18 mouse cellular contexts compared by ENCODE assay signal in the genomic region with DNA sequence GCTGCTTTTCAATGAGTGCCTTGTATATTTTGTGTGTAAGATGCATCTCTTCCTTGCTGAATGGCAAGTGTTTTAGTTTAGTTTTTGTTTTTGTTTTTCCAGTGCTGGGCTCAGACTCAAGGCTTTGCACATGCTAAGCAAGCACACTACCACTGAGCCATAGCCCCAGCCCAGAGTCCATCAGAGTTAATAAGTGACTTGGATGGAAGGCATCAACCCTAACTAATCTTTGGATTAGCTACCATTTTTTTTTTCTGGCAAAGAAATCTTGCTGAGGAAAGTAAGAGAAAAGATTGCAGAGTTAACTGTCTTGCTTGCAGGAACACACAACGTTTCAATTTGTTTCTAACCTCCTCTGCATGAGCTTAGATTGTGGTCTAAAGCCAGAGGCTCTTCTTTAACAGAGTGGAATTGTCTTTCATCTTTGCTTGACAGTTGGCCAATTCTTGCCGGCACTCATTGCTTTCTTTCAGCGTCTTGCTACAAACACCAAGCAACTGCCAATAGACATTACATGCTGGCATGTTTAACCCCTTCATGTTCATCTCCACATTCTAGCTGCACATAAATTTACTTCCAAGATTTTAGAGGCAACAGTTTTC. TPM values are rescaled to one million over a fixed set of nuclear protein-coding genes. Genes with fewer than 3 reads are reported as not detected.
A peak's percentile ranks its signal among the peaks of the same experiment; 100 is the strongest.
DNase-seq lines count a peak whose midpoint lies in the region; ATAC-seq and TF ChIP-seq lines count a peak whose summit lies in the region.
"Had no signal": no experiment of that assay in that cellular context is flagged by ENCODE, and none has a peak within 500 bp of the region (broad histone marks: within the 10 kb centered on the region; RNA-seq: fewer than 3 reads in every experiment).

No protein-coding gene starts in this region.

- H3K9ac ChIP-seq in forebrain, postnatal 0 days: no peak overlapping the region
- no peak overlapping the region for H3K9ac ChIP-seq in forebrain, embryonic 16.5 days (replicated peaks; ENCODE audit: low read depth, low read length)
- H3K9ac ChIP-seq in lung, embryonic 16.5 days (ENCODE audit: low read length): no peak overlapping the region
- no peak overlapping the region for H3K9ac ChIP-seq in lung, postnatal 0 days (replicated peaks; ENCODE audit: low read depth)
- H3K9ac ChIP-seq in embryonic facial prominence, embryonic 14.5 days (ENCODE audit: low read depth, low read length): no peak overlapping the region
- H3K9ac ChIP-seq: liver, embryonic 12.5 days; neural tube, embryonic 15.5 days had no signal

- peak; percentile 10 for DNase-seq in forebrain, postnatal 0 days
- DNase-seq in lung, postnatal 0 days (ENCODE audit: low spot score): no peak
- peak; percentile 85 for DNase-seq in embryonic facial prominence, embryonic 14.5 days (ENCODE audit: low spot score)
- peak; percentile 52 for DNase-seq in kidney, postnatal 14 days
- no peak for DNase-seq in thymus, postnatal 36 days
- DNase-seq in gastrocnemius, adult 2 months: no peak
- DNase-seq: B cell, adult 2 months; cerebellum, adult 2 months; heart, adult 2 months; heart, postnatal 10 days had no signal

- no peaks in the 10 kb centered on the region for H3K9me3 ChIP-seq in forebrain, postnatal 0 days (ENCODE audit: low read length)
- H3K9me3 ChIP-seq in forebrain, embryonic 16.5 days (ENCODE audit: control insufficient read depth, low read length): no peaks in the 10 kb centered on the region
- H3K9me3 ChIP-seq in lung, embryonic 16.5 days (ENCODE audit: control insufficient read depth, low read length): no peaks in the 10 kb centered on the region
- no peaks in the 10 kb centered on the region for H3K9me3 ChIP-seq in lung, postnatal 0 days (ENCODE audit: low read length)
- no peaks in the 10 kb centered on the region for H3K9me3 ChIP-seq in embryonic facial prominence, embryonic 14.5 days (ENCODE audit: control insufficient read depth, low read length)
- H3K9me3 ChIP-seq: liver, embryonic 12.5 days; neural tube, embryonic 15.5 days had no signal

- H3K36me3 ChIP-seq in forebrain, postnatal 0 days (ENCODE audit: insufficient read depth): no peaks in the 10 kb centered on the region
- no peaks in the 10 kb centered on the region for H3K36me3 ChIP-seq in forebrain, embryonic 16.5 days (ENCODE audit: control insufficient read depth, insufficient read depth)
- no peaks in the 10 kb centered on the region for H3K36me3 ChIP-seq in lung, embryonic 16.5 days (ENCODE audit: control insufficient read depth, insufficient read depth, low read length)
- no peaks in the 10 kb centered on the region for H3K36me3 ChIP-seq in lung, postnatal 0 days (ENCODE audit: insufficient read depth, low read length)
- H3K36me3 ChIP-seq in embryonic facial prominence, embryonic 14.5 days (ENCODE audit: control insufficient read depth, insufficient read depth, low read length): no peaks in the 10 kb centered on the region
- H3K36me3 ChIP-seq: liver, embryonic 12.5 days; neural tube, embryonic 15.5 days had no signal

- H3K27me3 ChIP-seq in forebrain, postnatal 0 days (ENCODE audit: insufficient read depth, low read length): no peaks in the 10 kb centered on the region
- no peaks in the 10 kb centered on the region for H3K27me3 ChIP-seq in forebrain, embryonic 16.5 days (replicated peaks; ENCODE audit: control insufficient read depth, insufficient read depth, low read length)
- H3K27me3 ChIP-seq in lung, embryonic 16.5 days (ENCODE audit: control insufficient read depth, insufficient read depth, low read depth, low read length): no peaks in the 10 kb centered on the region
- H3K27me3 ChIP-seq in lung, postnatal 0 days (replicated peaks; ENCODE audit: insufficient read depth, low read length): no peaks in the 10 kb centered on the region
- no peaks in the 10 kb centered on the region for H3K27me3 ChIP-seq in embryonic facial prominence, embryonic 14.5 days (replicated peaks; ENCODE audit: control insufficient read depth, insufficient read depth, low read length)
- H3K27me3 ChIP-seq: neural tube, embryonic 15.5 days had no signal

- TF ChIP-seq CTCF in forebrain, postnatal 0 days (IDR thresholded peaks at IDR 0.05; ENCODE audit: low read depth): no peak
- TF ChIP-seq CTCF in lung, postnatal 0 days (IDR thresholded peaks at IDR 0.05): no peak
- TF ChIP-seq CTCF in gastrocnemius, adult 2 months (IDR thresholded peaks at IDR 0.05): no peak

- H3K4me2 ChIP-seq in forebrain, postnatal 0 days (ENCODE audit: low read depth): no peak overlapping the region
- H3K4me2 ChIP-seq in forebrain, embryonic 16.5 days (ENCODE audit: low read length): no peak overlapping the region
- H3K4me2 ChIP-seq in lung, embryonic 16.5 days (ENCODE audit: low read depth, low read length): no peak overlapping the region
- no peak overlapping the region for H3K4me2 ChIP-seq in lung, postnatal 0 days (replicated peaks; ENCODE audit: low read depth, low read length)
- no peak overlapping the region for H3K4me2 ChIP-seq in embryonic facial prominence, embryonic 14.5 days (ENCODE audit: low read depth, low read length)
- H3K4me2 ChIP-seq: liver, embryonic 12.5 days; neural tube, embryonic 15.5 days had no signal

- no peak for ATAC-seq in forebrain, postnatal 0 days
- ATAC-seq in forebrain, embryonic 16.5 days: no peak
- ATAC-seq in lung, embryonic 16.5 days (ENCODE audit: low read depth): peak; percentile 60
- ATAC-seq in lung, postnatal 0 days: no peak
- ATAC-seq in embryonic facial prominence, embryonic 14.5 days (ENCODE audit: low read depth): no peak
- ATAC-seq: hindbrain, embryonic 16.5 days had no signal

- H3K4me3 ChIP-seq in forebrain, postnatal 0 days (ENCODE audit: low read depth, low read length): no peak overlapping the region
- H3K4me3 ChIP-seq in forebrain, embryonic 16.5 days (replicated peaks; ENCODE audit: low read length): no peak overlapping the region
- no peak overlapping the region for H3K4me3 ChIP-seq in lung, embryonic 16.5 days (ENCODE audit: low read length)
- no peak overlapping the region for H3K4me3 ChIP-seq in lung, postnatal 0 days (ENCODE audit: low read depth, low read length)
- H3K4me3 ChIP-seq in embryonic facial prominence, embryonic 14.5 days (ENCODE audit: low read depth, low read length): no peak overlapping the region
- no peak overlapping the region for H3K4me3 ChIP-seq in gastrocnemius, adult 2 months
- H3K4me3 ChIP-seq: heart, adult 2 months; liver, embryonic 12.5 days; neural tube, embryonic 15.5 days had no signal

- TF ChIP-seq EP300 in lung, postnatal 0 days (IDR thresholded peaks at IDR 0.05): no peak

- intact Hi-C loops in gastrocnemius, adult 2 months (cut with DNase I): no loop called here

- WGBS in forebrain, postnatal 0 days: 11% methylated on average over 3 of the region's 3 CpGs
- 9% methylated on average over 3 of the region's 3 CpGs for WGBS in forebrain, embryonic 16.5 days
- 26% methylated on average over 3 of the region's 3 CpGs for WGBS in lung, embryonic 16.5 days
- WGBS in lung, postnatal 0 days: 26% methylated on average over 3 of the region's 3 CpGs
- 7% methylated on average over 3 of the region's 3 CpGs for WGBS in embryonic facial prominence, embryonic 14.5 days

- H3K4me1 ChIP-seq in forebrain, postnatal 0 days (ENCODE audit: insufficient read depth): no peaks in the 10 kb centered on the region
- peaks cover 3% of the 10 kb centered on the region; the same call in 1 of the 2 replicates for H3K4me1 ChIP-seq in forebrain, embryonic 16.5 days (replicated peaks; ENCODE audit: control insufficient read depth, insufficient read depth, low read length)
- peaks cover 3% of the 10 kb centered on the region; the same call in 1 of the 2 replicates for H3K4me1 ChIP-seq in lung, embryonic 16.5 days (replicated peaks; ENCODE audit: control insufficient read depth, insufficient read depth, low read length)
- H3K4me1 ChIP-seq in lung, postnatal 0 days (ENCODE audit: insufficient read depth, low read depth, low read length): no peaks in the 10 kb centered on the region
- peaks cover 7% of the 10 kb centered on the region; the same call in 1 of the 2 replicates for H3K4me1 ChIP-seq in embryonic facial prominence, embryonic 14.5 days (ENCODE audit: control insufficient read depth, insufficient read depth, low read length)
- H3K4me1 ChIP-seq: liver, embryonic 12.5 days; neural tube, embryonic 15.5 days had no signal

- H3K27ac ChIP-seq in forebrain, postnatal 0 days (ENCODE audit: low read depth, low read length): no peak overlapping the region
- H3K27ac ChIP-seq in forebrain, embryonic 16.5 days (ENCODE audit: low read length): no peak overlapping the region
- peak overlapping the region; percentile 50 for H3K27ac ChIP-seq in lung, embryonic 16.5 days (ENCODE audit: low read length)
- H3K27ac ChIP-seq in lung, postnatal 0 days (ENCODE audit: low read length): no peak overlapping the region
- H3K27ac ChIP-seq in embryonic facial prominence, embryonic 14.5 days (replicated peaks; ENCODE audit: low read depth, low read length): peak overlapping the region; percentile 61; the same call in 1 of the 2 replicates
- H3K27ac ChIP-seq in gastrocnemius, adult 2 months: no peak overlapping the region
- H3K27ac ChIP-seq: heart, adult 2 months; liver, embryonic 12.5 days; neural tube, embryonic 15.5 days had no signal

RNA-seq across cellular contexts. Expression of gene 4930522H14Rik, which starts 52.2 kb away (rescaled TPM):
- total RNA-seq in forebrain, postnatal 0 days (2014; rRNA removed): 0.29 TPM in 1 of 2 replicates, not detected in the other
- not detected in 2 replicates for polyA plus RNA-seq in forebrain, postnatal 0 days (2015; fragmentation: Nextera tagmentation; extraction: Ambion mirVana)
- polyA plus RNA-seq in forebrain, embryonic 16.5 days (2015; fragmentation: Nextera tagmentation; extraction: Ambion mirVana): not detected in 2 replicates
- not detected in 2 replicates for polyA plus RNA-seq in lung, embryonic 16.5 days (2015; fragmentation: Nextera tagmentation; extraction: Ambion mirVana)
- not detected in 2 replicates for polyA plus RNA-seq in lung, postnatal 0 days (2015; fragmentation: Nextera tagmentation; extraction: Ambion mirVana)
- not detected in 2 replicates for polyA plus RNA-seq in embryonic facial prominence, embryonic 14.5 days (2014; fragmentation: Nextera tagmentation; extraction: Ambion mirVana)
- not detected for total RNA-seq in gastrocnemius, adult 2 months (2021)
- total RNA-seq: heart, adult 2 months; heart, postnatal 10 days; layer of hippocampus, adult 8-10 months; megakaryocyte progenitor cell, adult 5-6 weeks had no signal
- polyA plus RNA-seq: cerebellum, adult 2 months; heart, adult 2 months; hindbrain, embryonic 16.5 days; liver, embryonic 12.5 days; neural tube, embryonic 15.5 days; urinary bladder, adult 2 months had no signal

Comparison
In these comparisons a context has a peak if more than half of its experiments do, and no peak if none do; other contexts are left out.
1. H3K27ac ChIP-seq: peak in lung, embryonic 16.5 days (single experiment) and embryonic facial prominence, embryonic 14.5 days (single experiment); none in forebrain, postnatal 0 days (single experiment), forebrain, embryonic 16.5 days (single experiment), lung, postnatal 0 days (single experiment) and gastrocnemius, adult 2 months (single experiment).
2. DNase-seq: peak in forebrain, postnatal 0 days (single experiment), embryonic facial prominence, embryonic 14.5 days (single experiment) and kidney, postnatal 14 days (single experiment); none in lung, postnatal 0 days (single experiment), thymus, postnatal 36 days (0 of 2) and gastrocnemius, adult 2 months (single experiment).